Mouse (Mus musculus): ENCODE measurements around the gene Rgsl1.

DNA sequence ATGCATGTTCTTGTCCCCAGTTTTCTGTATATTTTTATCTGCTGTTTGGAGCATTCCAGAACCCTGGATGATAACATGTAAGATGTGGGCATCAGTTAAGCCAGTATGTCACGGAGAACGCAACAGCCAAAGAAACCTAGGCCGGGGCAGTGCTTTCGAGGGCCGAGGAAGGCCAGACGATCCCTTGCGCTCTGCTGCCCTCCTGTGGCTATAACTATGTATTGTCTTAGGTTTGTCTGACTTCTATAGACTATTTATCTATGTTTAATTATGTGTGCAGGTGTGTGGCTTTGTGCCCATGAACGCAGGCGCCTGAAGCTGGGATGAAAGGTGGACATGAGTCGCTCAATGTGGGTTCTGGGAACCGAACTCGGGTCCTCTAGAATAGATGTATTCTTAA is 97.2 kb downstream of the Rgsl1 start:
- TF ChIP-seq CTCF (IDR thresholded peaks at IDR 0.05; ENCODE audit: borderline replicate concordance, control insufficient read depth, extremely low read depth, insufficient read depth, low read length, poor library complexity) (peak; percentile 75), POLR2A (IDR thresholded peaks at IDR 0.05; ENCODE audit: control insufficient read depth, extremely low read depth, insufficient read depth, low read length, poor library complexity) (no peak)
